Mouse (Mus musculus) heart, postnatal 0 days (tissue): ENCODE measurements at regions not wholly inside any gene's neighbourhood (a gene's known extent, or its start where the extent isn't known, plus 50 kb on each side); places are given as distances from the start of the nearest gene placed in this dataset.

Experiments
- ATAC-seq: fragments of 200-750 bp; cut with Nextera tagmentation; 2 replicates; pipeline ENCODE4 v1.8.0; 2017; ENCODE audit warnings: low read depth, moderate number of reproducible peaks, moderate library complexity; ENCODE audit not compliant: insufficient read depth
- DNase-seq: peaks from one replicate; pipeline ENCODE4 v3.0.0-alpha.2; 2016; ENCODE audit warnings: low spot score
- H3K27ac ChIP-seq: fragments of 300-500 bp; sonication (generic); 2 replicates; pipeline ENCODE4 v1.5.1; 2014; ENCODE audit warnings: low read depth, mild to moderate bottlenecking
- H3K27me3 ChIP-seq: fragments of 300-500 bp; sonication (generic); 2 replicates; pipeline ENCODE4 v1.6.1; 2014; ENCODE audit warnings: low read length, mixed read lengths; ENCODE audit not compliant: control insufficient read depth, insufficient read depth
- H3K36me3 ChIP-seq: fragments of 300-500 bp; sonication (generic); replicated peaks from 2 replicates; pipeline ENCODE4 v1.6.1; 2014; ENCODE audit warnings: low read length, mixed read lengths; ENCODE audit not compliant: control insufficient read depth, insufficient read depth
- H3K4me1 ChIP-seq: fragments of 300-500 bp; sonication (generic); 2 replicates; pipeline ENCODE4 v1.6.1; 2014; ENCODE audit warnings: antibody characterized with exemption; ENCODE audit not compliant: control insufficient read depth, insufficient read depth
- H3K4me2 ChIP-seq: fragments of 300-500 bp; sonication (generic); 2 replicates; pipeline ENCODE4 v1.6.1; 2014; ENCODE audit warnings: low read depth, mild to moderate bottlenecking, low read length, moderate library complexity
- H3K4me3 ChIP-seq: fragments of 300-500 bp; sonication (generic); 2 replicates; pipeline ENCODE4 v1.5.1; 2014; ENCODE audit warnings: low read depth, low read length
- H3K9ac ChIP-seq: fragments of 300-500 bp; sonication (generic); replicated peaks from 2 replicates; pipeline ENCODE4 v1.6.1; 2014; ENCODE audit warnings: low read depth, low read length, mixed read lengths
- H3K9me3 ChIP-seq: fragments of 300-500 bp; sonication (generic); replicated peaks from 2 replicates; pipeline ENCODE4 v1.6.1; 2016; ENCODE audit warnings: low read length; ENCODE audit not compliant: control insufficient read depth
- CTCF ChIP-seq: IDR thresholded peaks from 2 replicates; pipeline ENCODE4 v1.5.1; 2016; ENCODE audit warnings: antibody characterized with exemption, control low read depth, low read depth
- EP300 ChIP-seq: IDR thresholded peaks from 2 replicates; pipeline ENCODE4 v1.6.1; 2016; ENCODE audit warnings: antibody characterized with exemption, low read depth
- WGBS: fragments of 180-500 bp; shearing (Covaris S2); extraction: QIAGEN DNeasy Blood & Tissue Kit; methylation state at CpG from one replicate; pipeline ENCODE4 v1.1.7; 2014; 5-methylcytosine and 5-hydroxymethylcytosine counted together

- Histone ChIP-seq H3K4me3 (no peak overlapping the region), H3K9ac (no peak overlapping the region)
These were observed 164.7 kb downstream of the Pmp22 start for GRCm38 (mm10) chr11:63293485-63293884.

GRCm38 (mm10) chr11:63294476-63294875, 165.7 kb downstream of the Pmp22 start:
- Histone ChIP-seq H3K4me2 (no peak overlapping the region), H3K9me3 (no peaks in the 10 kb centered on the region), H3K27me3 (no peaks in the 10 kb centered on the region), H3K27ac (no peak overlapping the region), H3K9ac (no peak overlapping the region), H3K4me1 (no peaks in the 10 kb centered on the region), H3K4me3 (no peak overlapping the region), H3K36me3 (no peaks in the 10 kb centered on the region)
- TF ChIP-seq EP300 (no peak), CTCF (no peak)
- no peak for DNase-seq
- WGBS = 83% methylated on average over 3 of the region's 3 CpGs
- no peak for ATAC-seq

More at GRCm38 (mm10) chr11:63293485-63293884, 164.7 kb downstream of the Pmp22 start:
- Histone ChIP-seq H3K36me3 (no peaks in the 10 kb centered on the region), H3K4me1 (no peaks in the 10 kb centered on the region), H3K27ac (no peak overlapping the region), H3K4me2 (no peak overlapping the region), H3K9me3 (no peaks in the 10 kb centered on the region), H3K27me3 (no peaks in the 10 kb centered on the region)
- DNase-seq (no peak), ATAC-seq (no peak)
- 53% methylated on average over 4 of the region's 4 CpGs for WGBS
- no peak for TF ChIP-seq EP300
- no peak for TF ChIP-seq CTCF

- H3K36me3 ChIP-seq = no peaks in the 10 kb centered on the region
- H3K9ac ChIP-seq = no peak overlapping the region
- no peaks in the 10 kb centered on the region for H3K9me3 ChIP-seq
- H3K4me2 ChIP-seq = no peak overlapping the region
- ATAC-seq = no peak
- no peaks in the 10 kb centered on the region for H3K4me1 ChIP-seq
- H3K27ac ChIP-seq = no peak overlapping the region
- WGBS = 74% methylated on average over 3 of the region's 3 CpGs
- no peak for TF ChIP-seq EP300
- no peak for TF ChIP-seq CTCF
- no peaks in the 10 kb centered on the region for H3K27me3 ChIP-seq
- DNase-seq = no peak
- H3K4me3 ChIP-seq = no peak overlapping the region
These were observed 167.7 kb downstream of the Pmp22 start for GRCm38 (mm10) chr11:63296476-63296875.

GRCm38 (mm10) chr11:63299712-63300581, 171.2 kb downstream of the Pmp22 start:
- H3K27me3 ChIP-seq = no peaks in the 10 kb centered on the region
- 73% methylated on average over 14 of the region's 14 CpGs for WGBS
- no peaks in the 10 kb centered on the region for H3K36me3 ChIP-seq
- H3K9ac ChIP-seq = no peak overlapping the region
- TF ChIP-seq EP300 = no peak
- TF ChIP-seq CTCF = no peak
- no peaks in the 10 kb centered on the region for H3K4me1 ChIP-seq
- H3K4me3 ChIP-seq = no peak overlapping the region
- no peak for ATAC-seq
- no peak for DNase-seq
- H3K9me3 ChIP-seq = no peaks in the 10 kb centered on the region
- H3K27ac ChIP-seq = no peak overlapping the region
- H3K4me2 ChIP-seq = no peak overlapping the region

GRCm38 (mm10) chr11:63325166-63325565, 196.4 kb downstream of the Pmp22 start:
- WGBS = 65% methylated on average over 4 of the region's 4 CpGs
- H3K4me3 ChIP-seq = no peak overlapping the region
- no peak for TF ChIP-seq EP300

GRCm38 (mm10) chr11:63326864-63327263, 198.1 kb downstream of the Pmp22 start:
- DNase-seq = no peak

More at GRCm38 (mm10) chr11:63325166-63325565, 196.4 kb downstream of the Pmp22 start:
- Histone ChIP-seq H3K9ac (no peak overlapping the region), H3K36me3 (no peaks in the 10 kb centered on the region), H3K9me3 (no peaks in the 10 kb centered on the region), H3K27me3 (no peaks in the 10 kb centered on the region), H3K4me2 (no peak overlapping the region), H3K4me1 (0 out of 2 replicates have a peak, but pooled peaks cover 11% of the 10 kb centered on the region), H3K27ac (no peak overlapping the region)
- peak; percentile 57 for DNase-seq
- ATAC-seq = no peak

More at GRCm38 (mm10) chr11:63326864-63327263, 198.1 kb downstream of the Pmp22 start:
- no peak overlapping the region for H3K4me2 ChIP-seq
- H3K4me1 ChIP-seq = 0 out of 2 replicates have a peak, but pooled peaks cover 11% of the 10 kb centered on the region
- 88% methylated on average over 5 of the region's 5 CpGs for WGBS
- H3K9ac ChIP-seq = no peak overlapping the region
- no peak overlapping the region for H3K27ac ChIP-seq
- H3K27me3 ChIP-seq = no peaks in the 10 kb centered on the region
- no peak for TF ChIP-seq CTCF
- no peaks in the 10 kb centered on the region for H3K36me3 ChIP-seq
- ATAC-seq = no peak
- no peaks in the 10 kb centered on the region for H3K9me3 ChIP-seq
- H3K4me3 ChIP-seq = no peak overlapping the region
